Mouse (Mus musculus): ENCODE data around the gene Trmt10a. TPM values are rescaled to one million over a fixed set of nuclear protein-coding genes. Genes with fewer than 3 reads are reported as not detected.

Trmt10a gene
- polyA plus RNA-seq (2012; ENCODE audit: insufficient read depth, low replicate concordance) = 0.78 and 3.1 TPM in 2 replicates

- Histone ChIP-seq H3K27me3 (replicated peaks) (no peaks in the 10 kb centered on the region), H3K4me1 (peaks cover 11% of the 10 kb centered on the region; the same call in 1 of the 2 replicates), H3K4me3 (replicated peaks) (peak within 1 kb of the TSS; percentile 99), H3K9me3 (no peaks in the 10 kb centered on the region), H3K36me3 (replicated peaks; ENCODE audit: low read length) (peaks cover 11% of the 10 kb centered on the region)
- no peak for TF ChIP-seq GATA1 (IDR thresholded peaks at IDR 0.05; ENCODE audit: borderline replicate concordance, low read length)
- peak; percentile 64; the same call in 1 of the 2 replicates for TF ChIP-seq FLI1 (IDR thresholded peaks at IDR 0.05; ENCODE audit: low read length)
Measured at GRCm38 (mm10) chr3:138143315-138144059, at the start of gene Trmt10a. Trmt10a (plus strand) TSS chr3:138143448.

- H3K36me3 ChIP-seq (replicated peaks; ENCODE audit: low read length) = no peaks in the 10 kb centered on the region
- TF ChIP-seq FLI1 (IDR thresholded peaks at IDR 0.05; ENCODE audit: low read length) = no peak
- TF ChIP-seq GATA1 (IDR thresholded peaks at IDR 0.05; ENCODE audit: borderline replicate concordance, low read length) = no peak
- H3K9me3 ChIP-seq = no peaks in the 10 kb centered on the region
- no peak overlapping the region for H3K4me3 ChIP-seq (replicated peaks)
- H3K27me3 ChIP-seq (replicated peaks) = peaks cover 14% of the 10 kb centered on the region
- H3K4me1 ChIP-seq = peaks cover 16% of the 10 kb centered on the region
Measured at GRCm38 (mm10) chr3:138095301-138095700, 47.9 kb upstream of the Trmt10a start.

GRCm38 (mm10) chr3:138095718-138096117, 47.5 kb upstream of the Trmt10a start:
- H3K27me3 ChIP-seq (replicated peaks) = peaks cover 14% of the 10 kb centered on the region
- H3K36me3 ChIP-seq (replicated peaks; ENCODE audit: low read length) = no peaks in the 10 kb centered on the region
- H3K9me3 ChIP-seq = no peaks in the 10 kb centered on the region
- H3K4me1 ChIP-seq = peaks cover 16% of the 10 kb centered on the region
- no peak overlapping the region for H3K4me3 ChIP-seq (replicated peaks)
- TF ChIP-seq GATA1 (IDR thresholded peaks at IDR 0.05; ENCODE audit: borderline replicate concordance, low read length) = no peak
- no peak for TF ChIP-seq FLI1 (IDR thresholded peaks at IDR 0.05; ENCODE audit: low read length)

GRCm38 (mm10) chr3:138096263-138097028, 46.8 kb upstream of the Trmt10a start:
- peaks cover 12% of the 10 kb centered on the region for H3K27me3 ChIP-seq (replicated peaks)
- no peak for TF ChIP-seq FLI1 (IDR thresholded peaks at IDR 0.05; ENCODE audit: low read length)
- TF ChIP-seq GATA1 (IDR thresholded peaks at IDR 0.05; ENCODE audit: borderline replicate concordance, low read length) = no peak
- no peak overlapping the region for H3K4me3 ChIP-seq (replicated peaks)
- H3K9me3 ChIP-seq = no peaks in the 10 kb centered on the region
- peaks cover 16% of the 10 kb centered on the region for H3K4me1 ChIP-seq
- no peaks in the 10 kb centered on the region for H3K36me3 ChIP-seq (replicated peaks; ENCODE audit: low read length)

- TF ChIP-seq GATA1 (IDR thresholded peaks at IDR 0.05; ENCODE audit: borderline replicate concordance, low read length) = no peak
- TF ChIP-seq FLI1 (IDR thresholded peaks at IDR 0.05; ENCODE audit: low read length) = no peak
- Histone ChIP-seq H3K36me3 (replicated peaks; ENCODE audit: low read length) (no peaks in the 10 kb centered on the region), H3K4me3 (replicated peaks) (no peak overlapping the region), H3K27me3 (replicated peaks) (peaks cover 9% of the 10 kb centered on the region), H3K4me1 (peaks cover 16% of the 10 kb centered on the region), H3K9me3 (no peaks in the 10 kb centered on the region)
Measured at GRCm38 (mm10) chr3:138097718-138098117, 45.5 kb upstream of the Trmt10a start.

GRCm38 (mm10) chr3:138101936-138102335, 41.3 kb upstream of the Trmt10a start:
- H3K4me1 ChIP-seq = peaks cover 19% of the 10 kb centered on the region
- no peaks in the 10 kb centered on the region for H3K9me3 ChIP-seq
- no peak overlapping the region for H3K4me3 ChIP-seq (replicated peaks)
- no peak for TF ChIP-seq GATA1 (IDR thresholded peaks at IDR 0.05; ENCODE audit: borderline replicate concordance, low read length)
- no peak for TF ChIP-seq FLI1 (IDR thresholded peaks at IDR 0.05; ENCODE audit: low read length)
- H3K27me3 ChIP-seq (replicated peaks) = peaks cover 2% of the 10 kb centered on the region
- no peaks in the 10 kb centered on the region for H3K36me3 ChIP-seq (replicated peaks; ENCODE audit: low read length)

GRCm38 (mm10) chr3:138103690-138104089, 39.6 kb upstream of the Trmt10a start:
- Histone ChIP-seq H3K27me3 (replicated peaks) (no peaks in the 10 kb centered on the region), H3K9me3 (no peaks in the 10 kb centered on the region), H3K4me3 (replicated peaks) (no peak overlapping the region), H3K36me3 (replicated peaks; ENCODE audit: low read length) (no peaks in the 10 kb centered on the region), H3K4me1 (peaks cover 5% of the 10 kb centered on the region)
- no peak for TF ChIP-seq GATA1 (IDR thresholded peaks at IDR 0.05; ENCODE audit: borderline replicate concordance, low read length)
- no peak for TF ChIP-seq FLI1 (IDR thresholded peaks at IDR 0.05; ENCODE audit: low read length)

GRCm38 (mm10) chr3:138105056-138105455, 38.2 kb upstream of the Trmt10a start:
- H3K4me3 ChIP-seq (replicated peaks) = no peak overlapping the region
- TF ChIP-seq GATA1 (IDR thresholded peaks at IDR 0.05; ENCODE audit: borderline replicate concordance, low read length) (no peak), FLI1 (IDR thresholded peaks at IDR 0.05; ENCODE audit: low read length) (no peak)
- H3K36me3 ChIP-seq (replicated peaks; ENCODE audit: low read length) = no peaks in the 10 kb centered on the region
- H3K4me1 ChIP-seq = peaks cover 3% of the 10 kb centered on the region; the same call in 1 of the 2 replicates
- no peaks in the 10 kb centered on the region for H3K9me3 ChIP-seq
- no peaks in the 10 kb centered on the region for H3K27me3 ChIP-seq (replicated peaks)

- no peak for TF ChIP-seq GATA1 (IDR thresholded peaks at IDR 0.05; ENCODE audit: borderline replicate concordance, low read length)
- TF ChIP-seq FLI1 (IDR thresholded peaks at IDR 0.05; ENCODE audit: low read length) = no peak
Measured at GRCm38 (mm10) chr3:138106887-138107286, 36.4 kb upstream of the Trmt10a start.

More at GRCm38 (mm10) chr3:138106887-138107286, 36.4 kb upstream of the Trmt10a start:
- no peak overlapping the region for H3K4me3 ChIP-seq (replicated peaks)
- peaks cover 3% of the 10 kb centered on the region for H3K27me3 ChIP-seq (replicated peaks)
- H3K9me3 ChIP-seq = no peaks in the 10 kb centered on the region
- no peaks in the 10 kb centered on the region for H3K36me3 ChIP-seq (replicated peaks; ENCODE audit: low read length)
- peaks cover 11% of the 10 kb centered on the region; the same call in 1 of the 2 replicates for H3K4me1 ChIP-seq
